In genomic region chr10:63242798-63243435, GRCm38 (mm10) we compare ENCODE assay signal across 8 mouse cellular contexts. TPM values are rescaled to one million over a fixed set of nuclear protein-coding genes. Genes with fewer than 3 reads are reported as not detected.
DNase-seq lines count a peak whose midpoint lies in the region; ATAC-seq and TF ChIP-seq lines count a peak whose summit lies in the region.

No protein-coding gene starts in this region.

- TF ChIP-seq EP300 in MEL (IDR thresholded peaks at IDR 0.05; ENCODE audit: low read depth in 1 of 2, low read length in 2 of 2), result no peak

- H3K9ac ChIP-seq in MEL (ENCODE audit: control insufficient read depth, low read depth, low read length, poor library complexity, severe bottlenecking), result peak overlapping the region; percentile 67
- peak overlapping the region; percentile 37 for H3K9ac ChIP-seq in forebrain, embryonic 11.5 days (ENCODE audit: low read length)
- 0 out of 2 replicates have a peak overlapping the region, but pooled peaks have one; percentile 11 for H3K9ac ChIP-seq in limb, embryonic 15.5 days
- peak overlapping the region; percentile 38 for H3K9ac ChIP-seq in stomach, embryonic 14.5 days (replicated peaks; ENCODE audit: low read depth, low read length)

- H3K4me1 ChIP-seq in kidney, adult 2 months (ENCODE audit: control insufficient read depth, insufficient read depth, low read length), result peaks cover 8% of the 10 kb centered on the region; the same call in 1 of the 2 replicates
- peaks cover 6 to 11% of the 10 kb centered on the region in 2 experiments for H3K4me1 ChIP-seq in MEL (ENCODE audit: control insufficient read depth in 1 of 2, insufficient read depth in 2 of 2, low read length in 2 of 2)
- H3K4me1 ChIP-seq in forebrain, embryonic 11.5 days (replicated peaks; ENCODE audit: control insufficient read depth, insufficient read depth, low read length), result peaks cover 2% of the 10 kb centered on the region; the same call in 1 of the 2 replicates
- H3K4me1 ChIP-seq in limb, embryonic 15.5 days, result peaks cover 9% of the 10 kb centered on the region
- H3K4me1 ChIP-seq in stomach, embryonic 14.5 days (ENCODE audit: control insufficient read depth, insufficient read depth, low read length), result 0 out of 2 replicates have a peak, but pooled peaks cover 6% of the 10 kb centered on the region

- no peak for TF ChIP-seq CTCF in kidney, adult 2 months (conservative IDR thresholded peaks at IDR 0.05; ENCODE audit: insufficient read depth, insufficient read length, low read depth, low read length)
- no peak for TF ChIP-seq CTCF in MEL (IDR thresholded peaks at IDR 0.05 in 2 of 3, conservative IDR thresholded peaks at IDR 0.05 in 1 of 3; ENCODE audit: control insufficient read depth in 1 of 3, insufficient read depth in 1 of 3, low read depth in 2 of 3, low read length in 3 of 3, poor library complexity in 1 of 3, severe bottlenecking in 1 of 3)

- 16% methylated on average over 12 of the region's 12 CpGs for WGBS in kidney, adult 2 months
- 33% methylated on average over 12 of the region's 12 CpGs for WGBS in forebrain, embryonic 11.5 days
- 25% methylated on average over 12 of the region's 12 CpGs for WGBS in limb, embryonic 15.5 days
- 18% methylated on average over 12 of the region's 12 CpGs for WGBS in stomach, embryonic 14.5 days

- DNase-seq in kidney, adult 2 months, result peak; percentile 14
- DNase-seq in kidney, postnatal 10 days, result no peak
- DNase-seq in MEL (ENCODE audit: low read depth, low spot score), result no peak
- DNase-seq in forebrain, embryonic 11.5 days (ENCODE audit: low spot score), result no peak
- DNase-seq in gastrocnemius, postnatal 25 days, result no peak

- ATAC-seq in forebrain, embryonic 11.5 days (replicated peaks; ENCODE audit: low FRiP score), result no peak
- ATAC-seq in limb, embryonic 15.5 days (ENCODE audit: insufficient number of reproducible peaks, low FRiP score, low TSS enrichment, low read depth), result no peak
- no peak for ATAC-seq in stomach, embryonic 14.5 days (ENCODE audit: insufficient number of reproducible peaks, insufficient read depth, low FRiP score, low read depth)
- no peak for ATAC-seq in inflammation-experienced regulatory T-cells, adult 6 months

- no peak for TF ChIP-seq RAD21 in MEL (IDR thresholded peaks at IDR 0.05; ENCODE audit: low read depth, low read length)

- H3K27ac ChIP-seq in kidney, adult 2 months (ENCODE audit: insufficient read depth, low read depth, low read length), result peak overlapping the region; percentile 63; the same call in 1 of the 2 replicates
- H3K27ac ChIP-seq in MEL (ENCODE audit: control insufficient read depth, low read depth, low read length), result peak overlapping the region; percentile 65
- H3K27ac ChIP-seq in forebrain, embryonic 11.5 days (ENCODE audit: low read depth, low read length), result no peak overlapping the region; the same call in 1 of the 2 replicates
- H3K27ac ChIP-seq in limb, embryonic 15.5 days, result no peak overlapping the region
- peak overlapping the region; percentile 55 for H3K27ac ChIP-seq in stomach, embryonic 14.5 days (ENCODE audit: low read length)

- H3K36me3 ChIP-seq in kidney, adult 2 months (ENCODE audit: control insufficient read depth, insufficient read depth, low read length), result no peaks in the 10 kb centered on the region; the same call in 1 of the 2 replicates
- H3K36me3 ChIP-seq in MEL (ENCODE audit: control insufficient read depth in 1 of 2, insufficient read depth in 2 of 2, low read length in 2 of 2), result peaks cover 11 to 25% of the 10 kb centered on the region in 2 experiments
- H3K36me3 ChIP-seq in forebrain, embryonic 11.5 days (ENCODE audit: control insufficient read depth, insufficient read depth, low read length), result no peaks in the 10 kb centered on the region; the same call in 1 of the 2 replicates
- H3K36me3 ChIP-seq in limb, embryonic 15.5 days, result 0 out of 2 replicates have a peak, but pooled peaks cover 4% of the 10 kb centered on the region
- H3K36me3 ChIP-seq in stomach, embryonic 14.5 days (ENCODE audit: control insufficient read depth, insufficient read depth, low read length), result no peaks in the 10 kb centered on the region

- peaks cover 24% of the 10 kb centered on the region for H3K79me2 ChIP-seq in MEL (ENCODE audit: control insufficient read depth, insufficient read depth, low read length, poor library complexity)

- H3K4me2 ChIP-seq in forebrain, embryonic 11.5 days (ENCODE audit: low read depth, low read length, severe bottlenecking), result peak overlapping the region; percentile 46
- peak overlapping the region; percentile 48 for H3K4me2 ChIP-seq in limb, embryonic 15.5 days
- H3K4me2 ChIP-seq in stomach, embryonic 14.5 days (replicated peaks; ENCODE audit: low read depth, low read length), result peak overlapping the region; percentile 62

- peak overlapping the region; percentile 12; the same call in 1 of the 2 replicates for H3K4me3 ChIP-seq in kidney, adult 2 months (ENCODE audit: insufficient read depth, low read depth, low read length)
- peak overlapping the region; percentile 52 to 89 for H3K4me3 ChIP-seq in MEL (ENCODE audit: control insufficient read depth in 1 of 2, insufficient read depth in 1 of 2, low read depth in 2 of 2, low read length in 2 of 2)
- H3K4me3 ChIP-seq in forebrain, embryonic 11.5 days (ENCODE audit: low read depth, low read length), result peak overlapping the region; percentile 94
- peak overlapping the region; percentile 77 for H3K4me3 ChIP-seq in limb, embryonic 15.5 days
- H3K4me3 ChIP-seq in stomach, embryonic 14.5 days (ENCODE audit: low read depth, low read length), result peak overlapping the region; percentile 97

- no peaks in the 10 kb centered on the region for H3K9me3 ChIP-seq in MEL (replicated peaks; ENCODE audit: insufficient read depth, low read length)
- no peaks in the 10 kb centered on the region for H3K9me3 ChIP-seq in forebrain, embryonic 11.5 days (ENCODE audit: control insufficient read depth, low read length)
- no peaks in the 10 kb centered on the region for H3K9me3 ChIP-seq in limb, embryonic 15.5 days
- H3K9me3 ChIP-seq in stomach, embryonic 14.5 days (ENCODE audit: control insufficient read depth, low read depth, low read length), result no peaks in the 10 kb centered on the region

- TF ChIP-seq POLR2A in kidney, adult 2 months (IDR thresholded peaks at IDR 0.05; ENCODE audit: low read depth, low read length), result no peak
- no peak for TF ChIP-seq POLR2A in MEL (IDR thresholded peaks at IDR 0.05; ENCODE audit: control insufficient read depth in 1 of 2, insufficient read depth in 1 of 2, low read depth in 1 of 2, low read length in 2 of 2, poor library complexity in 1 of 2)

- H3K27me3 ChIP-seq in kidney, adult 2 months (replicated peaks; ENCODE audit: control insufficient read depth, insufficient read depth, low read length), result no peaks in the 10 kb centered on the region
- no peaks in the 10 kb centered on the region for H3K27me3 ChIP-seq in MEL (ENCODE audit: control insufficient read depth in 1 of 2, insufficient read depth in 2 of 2, low read length in 2 of 2)
- H3K27me3 ChIP-seq in forebrain, embryonic 11.5 days (ENCODE audit: control insufficient read depth, insufficient read depth, low read length), result no peaks in the 10 kb centered on the region
- H3K27me3 ChIP-seq in limb, embryonic 15.5 days, result no peaks in the 10 kb centered on the region
- no peaks in the 10 kb centered on the region for H3K27me3 ChIP-seq in stomach, embryonic 14.5 days (ENCODE audit: control insufficient read depth, insufficient read depth, low read length)

TF ChIP-seq in MEL, 35 proteins besides CTCF, POLR2A, EP300 and RAD21:
- TF ChIP-seq MAZ (IDR thresholded peaks at IDR 0.05; ENCODE audit: low read depth, low read length), result no peak
- TF ChIP-seq ETS1 (IDR thresholded peaks at IDR 0.05; ENCODE audit: low read depth, low read length), result 0 out of 2 replicates have a peak, but pooled peaks have one; percentile 10
- peak; percentile 3; the same call in 1 of the 2 replicates for TF ChIP-seq MXI1 (IDR thresholded peaks at IDR 0.05; ENCODE audit: low read depth, low read length)
- 0 out of 2 replicates have a peak, but pooled peaks have one; percentile 28 for TF ChIP-seq JUND (IDR thresholded peaks at IDR 0.05; ENCODE audit: low read depth, low read length)
- TF ChIP-seq NRF1 (IDR thresholded peaks at IDR 0.05; ENCODE audit: insufficient read depth, low read depth, low read length, poor library complexity, severe bottlenecking), result no peak
- no peak for TF ChIP-seq KAT2A (conservative IDR thresholded peaks at IDR 0.05; ENCODE audit: low read depth, low read length)
- TF ChIP-seq ZC3H11A (IDR thresholded peaks at IDR 0.05; ENCODE audit: low read depth, low read length), result no peak
- TF ChIP-seq MAX (IDR thresholded peaks at IDR 0.05; ENCODE audit: low read length), result no peak
- TF ChIP-seq CHD2 (IDR thresholded peaks at IDR 0.05; ENCODE audit: low read length), result no peak
- no peak for TF ChIP-seq ZNF384 (IDR thresholded peaks at IDR 0.05; ENCODE audit: low read depth, low read length)

RNA-seq across cellular contexts. Expression of gene Herc4, which starts 0.7 kb away (rescaled TPM):
- 16.2 and 17.7 TPM in 2 replicates for polyA plus RNA-seq in kidney, adult 2 months (2012; rRNA removed)
- 37.1 and 38.6 TPM in 2 replicates for total RNA-seq in MEL (2012; rRNA removed)
- 100 to 1,000 TPM in 1 of 2 experiments, 10 to 100 TPM in 1; 57.1 to 140 TPM for polyA plus RNA-seq in MEL (2012; ENCODE audit: insufficient read depth in 1 of 2, insufficient read length in 2 of 2, low read depth in 1 of 2, low replicate concordance in 2 of 2, missing spikeins in 1 of 2)
- 51.0 and 55.3 TPM in 2 replicates for polyA plus RNA-seq in forebrain, embryonic 11.5 days (2014; fragmentation: Nextera tagmentation; extraction: Ambion mirVana)
- 32.0 and 33.9 TPM in 2 replicates for polyA plus RNA-seq in limb, embryonic 15.5 days (2015; fragmentation: Nextera tagmentation; extraction: Ambion mirVana)
- 48.6 and 49.1 TPM in 2 replicates for polyA plus RNA-seq in stomach, embryonic 14.5 days (2014; fragmentation: Nextera tagmentation; extraction: Ambion mirVana)
- 10 to 100 TPM; 62.9 to 89.9 (median 86.7) TPM for polyA plus RNA-seq in inflammation-experienced regulatory T-cells, adult 6 months (2017; shearing (Covaris generic))
- 10 to 100 TPM; 17.5 to 20.6 TPM for total RNA-seq in gastrocnemius, postnatal 25 days (2021)

RNA-seq across cellular contexts. Expression of gene Mypn, which starts 39.2 kb away (rescaled TPM):
- 0.74 TPM in 1 of 2 replicates, not detected in the other for polyA plus RNA-seq in kidney, adult 2 months (2012; rRNA removed)
- not detected in 2 replicates for total RNA-seq in MEL (2012; rRNA removed)
- not detected for polyA plus RNA-seq in MEL (2012; ENCODE audit: insufficient read depth in 1 of 2, insufficient read length in 2 of 2, low read depth in 1 of 2, low replicate concordance in 2 of 2, missing spikeins in 1 of 2)
- not detected in 2 replicates for polyA plus RNA-seq in forebrain, embryonic 11.5 days (2014; fragmentation: Nextera tagmentation; extraction: Ambion mirVana)
- polyA plus RNA-seq in limb, embryonic 15.5 days (2015; fragmentation: Nextera tagmentation; extraction: Ambion mirVana), result 2.5 and 8.5 TPM in 2 replicates
- polyA plus RNA-seq in stomach, embryonic 14.5 days (2014; fragmentation: Nextera tagmentation; extraction: Ambion mirVana), result not detected in 2 replicates
- polyA plus RNA-seq in inflammation-experienced regulatory T-cells, adult 6 months (2017; shearing (Covaris generic)), result not detected
- total RNA-seq in gastrocnemius, postnatal 25 days (2021), result 100 to 1,000 TPM; 239 to 253 TPM

Comparison
In these comparisons a context has a peak if more than half of its experiments do, and no peak if none do; other contexts are left out.
1. H3K27ac ChIP-seq: peak in kidney, adult 2 months (single experiment), MEL (single experiment) and stomach, embryonic 14.5 days (single experiment); none in forebrain, embryonic 11.5 days (single experiment) and limb, embryonic 15.5 days (single experiment).
2. H3K4me3 ChIP-seq: peak in every context shown above with its lines; median percentile 97 in stomach, embryonic 14.5 days; 94 in forebrain, embryonic 11.5 days; 77 in limb, embryonic 15.5 days; 70 in MEL; 12 in kidney, adult 2 months.
3. H3K9ac ChIP-seq: peak in every context shown above with its lines; median percentile 67 in MEL; 38 in stomach, embryonic 14.5 days; 37 in forebrain, embryonic 11.5 days; 11 in limb, embryonic 15.5 days.
4. Peak in every context shown above with its lines, with median percentiles within 50 percentile points of each other: H3K4me2 ChIP-seq.